Mouse (Mus musculus) gastrocnemius, adult 18-20 months (tissue): ENCODE results near the gene Cmtm4. TPM values are rescaled to one million over a fixed set of nuclear protein-coding genes. Genes with fewer than 3 reads are reported as not detected.
"Not testable (repeated sequence)": the region's sequence is repeated elsewhere in the genome, so short reads cannot be mapped to it uniquely, and the experiment has no call there.

Source experiments
- DNase-seq: peaks from one replicate; pipeline ENCODE4 v3.0.0; 2021; ENCODE audit warnings: low spot score
- total RNA-seq, 2 experiments: library from RNA; stranded (reverse); gene quantifications; 2 replicates each; pipeline ENCODE4 v1.2.3; 2021

Gene Cmtm4
- total RNA-seq, 2 experiments from 2014 or later, result 4.4 to 5.4 TPM

DNA sequence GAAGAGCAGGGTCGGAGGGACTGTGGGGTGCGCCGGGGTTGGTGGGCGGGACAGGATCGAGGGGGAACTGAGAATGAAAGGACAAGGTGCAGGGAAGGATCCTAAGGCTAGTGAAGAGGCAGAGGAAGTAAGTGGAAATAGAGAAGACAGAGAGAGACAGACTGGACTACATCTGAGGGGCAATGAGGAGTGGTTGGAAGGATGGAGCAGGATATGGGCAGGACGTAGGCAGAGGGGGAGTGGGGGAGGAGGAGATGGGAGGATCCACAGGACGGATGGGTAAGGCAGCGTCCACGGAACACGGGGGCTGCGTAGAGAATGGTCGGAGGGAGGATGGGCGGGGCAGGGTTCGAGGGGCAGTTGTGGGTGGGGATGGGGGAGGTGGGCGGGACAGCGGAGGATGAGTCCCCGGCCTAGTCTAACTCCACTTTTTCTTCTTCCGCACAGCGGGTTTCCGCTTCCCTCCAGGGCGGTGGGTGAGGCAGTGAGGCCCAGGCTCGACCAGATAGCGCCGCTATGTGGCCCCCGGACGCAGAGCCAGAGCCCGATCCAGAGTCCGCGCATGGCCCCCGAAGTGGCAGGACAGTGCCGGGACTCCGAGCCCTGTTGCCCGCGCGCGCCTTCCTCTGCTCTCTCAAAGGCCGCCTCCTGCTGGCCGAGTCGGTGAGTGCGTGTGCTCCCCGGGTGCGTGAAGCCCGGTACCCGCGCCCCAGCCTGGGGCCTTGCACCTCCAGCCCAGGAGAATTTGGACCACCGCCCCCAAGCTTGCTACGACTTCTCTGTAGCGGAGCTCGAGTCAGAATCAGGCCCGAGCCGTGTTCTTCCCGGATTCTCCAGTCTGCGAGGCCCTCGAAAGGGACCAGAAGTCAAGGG, 55.1 kb downstream of the Cmtm4 start:
- peak; percentile 73 for DNase-seq

DNA sequence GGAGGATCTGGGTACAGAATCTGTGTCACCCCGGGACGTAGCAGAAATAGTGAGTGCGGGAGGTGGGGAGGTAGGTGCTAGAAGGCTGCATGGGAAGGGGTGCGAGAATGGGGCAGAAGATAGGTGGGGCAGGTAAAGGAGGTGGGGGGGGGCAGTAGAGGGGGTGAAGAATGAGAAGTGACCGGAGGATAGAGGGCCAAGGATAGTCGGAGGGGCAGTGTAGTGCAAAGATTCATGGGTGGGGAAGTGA, 55.7 kb downstream of the Cmtm4 start:
- no peak for DNase-seq

DNA sequence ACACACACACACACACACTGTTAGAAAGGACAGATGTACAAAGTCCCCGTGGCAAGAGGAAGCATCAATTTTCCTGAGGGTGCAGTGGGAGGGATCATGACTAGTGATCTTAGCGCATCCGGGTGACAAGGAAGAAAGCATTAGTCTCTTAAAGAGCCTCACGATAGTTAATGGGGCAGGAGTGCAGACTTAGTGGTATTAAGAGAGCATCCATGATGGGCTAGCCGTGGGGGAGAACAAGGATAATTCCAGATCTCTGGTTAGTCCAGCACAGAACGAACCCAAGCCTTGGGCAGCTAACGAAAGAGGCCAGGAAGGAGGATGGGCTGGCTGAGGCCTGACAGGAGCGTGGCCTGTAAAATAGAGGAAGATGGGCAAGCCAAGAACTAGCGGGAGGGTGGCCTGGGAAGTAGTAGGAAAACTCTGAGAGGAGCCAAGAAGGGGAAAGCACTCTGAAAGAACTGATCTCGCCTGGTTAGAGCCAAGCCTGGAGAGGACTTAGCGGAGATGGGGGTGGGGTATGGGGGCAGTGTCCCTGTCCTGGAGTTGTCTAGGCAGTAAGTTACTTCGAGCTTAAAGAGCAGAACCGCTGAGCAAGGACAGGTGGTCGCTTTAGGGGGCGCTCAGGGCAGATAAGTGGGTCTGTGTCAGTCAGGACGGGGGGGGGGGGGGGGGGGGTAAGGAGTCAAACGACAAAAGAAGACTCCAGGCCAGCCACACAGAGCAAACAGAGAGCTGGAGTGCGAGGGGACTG, 56.2 kb downstream of the Cmtm4 start, which contains the start of gene Cmtm3:
Gene Cmtm3, plus strand, starts transcription at position 182 of the 754 bp plus-strand sequence.
- DNase-seq, result peak; percentile 29

DNA sequence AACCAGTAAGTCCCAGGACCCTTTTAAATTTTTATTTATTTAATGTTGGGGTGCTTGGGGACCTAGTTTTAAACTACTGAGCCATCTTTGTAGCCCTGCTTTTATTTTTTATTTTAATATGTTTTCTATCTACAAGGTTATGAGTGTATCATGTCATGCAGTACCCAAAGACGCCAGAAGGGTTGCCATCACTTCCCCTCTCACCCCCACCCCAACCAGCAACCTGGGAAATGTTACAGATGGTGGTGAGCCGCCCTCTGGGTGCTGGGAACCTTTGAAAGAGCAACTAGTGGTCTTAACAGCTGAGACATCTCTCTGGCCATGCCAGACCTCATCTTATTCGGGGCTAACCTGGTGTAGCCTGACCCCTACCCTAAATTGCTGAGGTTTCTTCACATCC, 57.7 kb downstream of the Cmtm4 start:
- no peak for DNase-seq

DNA sequence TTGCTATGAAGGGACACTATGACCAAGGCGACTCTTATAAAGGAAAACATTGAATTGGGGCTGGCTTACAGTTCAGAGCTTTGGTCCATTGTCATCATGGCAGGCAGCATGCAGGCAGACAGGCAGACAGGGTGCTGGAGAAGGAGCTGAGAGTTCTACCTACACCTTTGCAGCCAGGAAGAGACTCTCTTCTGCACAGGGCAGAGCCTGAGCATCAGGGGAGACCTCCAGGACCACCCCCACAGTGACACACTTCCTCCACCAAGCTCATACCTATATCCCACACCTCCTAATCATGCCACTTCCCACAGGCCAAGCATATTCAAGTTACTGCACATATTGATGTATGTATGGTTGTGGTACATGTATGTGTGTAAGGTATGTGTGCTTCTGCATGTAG, 58.8 kb downstream of the Cmtm4 start:
- no peak for DNase-seq

DNA sequence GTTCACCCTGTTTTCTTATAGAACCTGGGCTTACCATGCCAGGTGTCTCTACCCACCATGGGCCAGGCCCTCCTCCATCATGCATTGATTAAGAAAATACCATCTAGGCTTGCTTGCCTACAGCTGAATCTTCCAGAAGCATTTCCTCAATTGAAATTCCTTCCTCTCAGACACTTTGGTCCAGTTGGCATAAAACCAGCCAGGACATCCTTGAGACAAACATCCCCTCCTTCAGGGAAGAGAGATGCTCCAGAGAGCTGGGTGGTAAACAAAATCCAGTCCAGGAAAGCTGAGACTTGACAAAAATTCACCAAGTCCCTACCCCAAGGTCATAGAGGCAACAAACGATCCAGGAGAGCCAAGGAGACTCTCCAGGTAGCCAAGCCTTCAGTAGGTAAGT, 61.4 kb downstream of the Cmtm4 start:
- DNase-seq, result no peak

DNA sequence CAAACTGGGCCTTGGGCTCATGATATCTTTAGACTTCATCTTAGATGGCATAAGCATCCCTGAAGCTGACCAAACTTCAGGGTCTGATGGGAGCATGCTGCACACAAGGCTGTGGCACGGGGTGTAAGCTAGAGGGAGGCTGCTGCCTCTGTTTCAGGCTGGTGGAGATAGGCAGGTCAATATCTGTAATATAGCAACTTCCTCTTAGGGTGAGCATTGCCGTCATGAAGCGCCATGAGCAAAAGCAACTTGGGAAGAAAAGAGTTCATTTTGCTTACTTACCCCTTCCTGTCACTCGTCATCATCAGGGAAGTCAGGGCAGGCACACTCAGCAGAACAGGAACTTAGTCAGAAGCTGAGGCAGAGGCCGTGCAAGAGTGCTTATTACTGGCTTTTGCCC, 61.8 kb downstream of the Cmtm4 start:
- DNase-seq, result no peak

DNA sequence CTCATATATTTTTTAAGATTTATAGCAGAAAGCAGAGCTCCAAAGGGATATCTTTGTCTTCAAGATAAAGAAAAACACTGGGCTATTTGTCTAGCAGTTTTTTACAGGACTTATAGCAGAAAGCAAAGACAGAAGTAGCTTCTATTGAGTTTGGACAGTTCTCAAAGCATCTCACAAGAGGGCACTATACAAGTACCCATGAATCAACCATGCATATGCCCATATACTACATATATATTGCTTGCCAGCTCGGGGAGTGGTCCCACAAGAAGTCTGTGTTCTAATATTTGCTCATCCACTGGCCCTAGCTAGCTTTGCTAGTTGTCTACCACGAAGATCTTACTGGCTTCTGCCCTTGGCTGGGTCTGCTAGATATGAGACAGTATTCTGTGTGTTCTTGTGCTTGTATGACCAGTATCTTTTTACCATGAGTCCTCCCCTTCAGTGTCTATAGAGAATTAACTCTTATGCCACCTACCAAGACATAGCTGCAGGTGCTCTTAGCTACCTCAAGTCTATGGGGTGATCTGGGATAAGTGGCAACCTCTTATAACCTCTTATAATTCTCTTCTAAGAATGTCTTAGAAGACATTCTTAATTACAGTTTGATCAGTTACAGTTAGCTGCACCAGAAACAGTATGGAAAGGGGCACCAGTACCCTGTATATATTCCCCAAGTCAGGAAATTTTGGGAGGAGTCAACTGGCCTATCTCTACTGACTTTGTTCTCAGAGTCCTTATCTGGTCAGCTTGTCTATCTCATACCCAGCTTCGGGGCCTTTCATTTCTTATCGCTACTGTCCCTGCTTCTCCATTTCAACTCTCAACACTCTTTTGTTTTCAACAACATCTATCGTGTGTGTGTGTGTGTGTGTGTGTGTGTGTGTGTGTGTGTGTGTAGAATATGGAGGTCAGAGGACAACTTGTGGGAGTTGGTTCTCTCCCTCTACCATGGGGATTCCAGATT, 62.7 kb downstream of the Cmtm4 start:
- DNase-seq, result no peak

DNA sequence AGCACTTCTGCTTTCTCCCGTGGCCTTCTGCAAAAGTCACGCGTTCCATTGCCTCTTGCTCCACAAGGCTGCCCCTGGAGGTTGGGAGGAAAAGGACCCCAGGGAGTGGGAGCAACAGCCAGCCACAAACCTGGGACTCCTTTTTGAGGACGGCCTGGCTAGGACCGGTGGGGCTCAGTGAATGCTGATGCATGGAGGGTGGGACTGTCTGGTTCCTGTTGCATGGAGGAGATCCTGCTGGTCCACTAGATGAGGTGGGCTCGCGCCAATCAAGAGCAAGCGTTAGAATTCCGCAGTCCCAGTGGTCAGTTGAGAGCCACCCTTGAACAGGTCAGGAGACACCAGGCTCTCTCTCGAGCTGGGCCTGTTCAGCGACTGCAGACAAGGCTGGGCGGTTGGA, 73.7 kb downstream of the Cmtm4 start, which contains the start of gene Cmtm2b:
Gene Cmtm2b, plus strand, starts transcription at position 301 of the 400 bp plus-strand sequence.
- not testable (repeated sequence) for DNase-seq

DNA sequence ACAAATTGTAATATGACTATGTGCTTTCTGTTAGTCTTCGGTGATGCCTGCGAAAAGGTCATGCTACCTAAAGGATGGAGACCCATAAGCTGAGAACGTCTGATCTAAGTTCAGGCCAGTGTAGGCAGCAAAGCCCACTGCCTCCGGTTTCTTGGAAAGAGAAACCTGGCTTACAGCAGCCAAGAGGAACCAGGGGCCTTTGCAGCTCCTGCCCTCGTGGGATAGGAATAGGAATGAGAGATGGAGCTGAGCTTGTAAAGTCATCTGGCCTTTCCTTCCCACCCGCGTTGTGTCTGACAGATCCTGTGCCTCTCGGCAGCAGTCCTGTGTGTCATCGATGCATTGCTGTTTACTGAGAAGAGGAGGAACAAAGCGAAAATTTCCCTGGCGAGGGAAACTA, 74.3 kb downstream of the Cmtm4 start, which contains the start of gene Gm11020:
Gene Gm11020, plus strand, starts transcription at position 301 of the 400 bp plus-strand sequence.
- DNase-seq, result not testable (repeated sequence)

DNA sequence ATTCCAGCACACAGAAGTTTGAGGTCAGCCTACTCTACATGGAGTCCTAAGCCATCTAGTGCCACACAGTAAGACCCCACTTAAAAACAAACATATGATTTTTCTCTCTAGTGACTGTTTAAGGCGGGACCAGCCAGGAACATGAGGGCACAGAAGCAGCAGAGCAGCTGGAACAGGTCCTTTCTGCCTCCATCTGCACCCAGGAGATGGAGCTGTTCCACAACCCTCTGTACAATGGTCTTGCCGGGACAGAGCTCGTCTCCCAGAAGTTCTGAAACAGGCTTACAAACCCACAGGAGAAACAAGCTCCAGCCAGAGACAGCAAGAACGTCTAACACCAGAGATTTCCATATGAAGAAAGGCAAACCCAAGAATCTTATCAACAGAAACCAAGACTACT, 82.3 kb downstream of the Cmtm4 start:
- DNase-seq, result no peak

DNA sequence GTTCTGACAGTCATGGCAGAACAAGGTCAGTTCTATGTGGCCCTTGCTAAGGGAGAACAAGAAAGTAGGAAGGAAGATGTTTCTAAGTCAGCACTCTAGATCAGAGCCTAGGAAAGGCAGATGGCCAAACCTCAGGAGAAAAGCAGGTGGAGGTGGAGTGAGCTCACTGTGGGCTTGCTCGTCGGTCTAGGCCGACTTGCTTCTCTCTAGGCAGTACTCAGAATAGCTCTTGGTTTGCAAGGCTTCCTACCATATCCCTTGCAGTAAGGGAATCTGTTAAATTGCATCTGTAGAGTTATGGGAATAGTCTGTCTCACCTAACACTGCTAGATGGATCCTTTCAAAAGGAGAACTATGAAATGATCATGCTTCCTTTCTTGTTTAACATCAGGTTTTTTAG, 83.6 kb downstream of the Cmtm4 start:
- DNase-seq, result not testable (repeated sequence)

DNA sequence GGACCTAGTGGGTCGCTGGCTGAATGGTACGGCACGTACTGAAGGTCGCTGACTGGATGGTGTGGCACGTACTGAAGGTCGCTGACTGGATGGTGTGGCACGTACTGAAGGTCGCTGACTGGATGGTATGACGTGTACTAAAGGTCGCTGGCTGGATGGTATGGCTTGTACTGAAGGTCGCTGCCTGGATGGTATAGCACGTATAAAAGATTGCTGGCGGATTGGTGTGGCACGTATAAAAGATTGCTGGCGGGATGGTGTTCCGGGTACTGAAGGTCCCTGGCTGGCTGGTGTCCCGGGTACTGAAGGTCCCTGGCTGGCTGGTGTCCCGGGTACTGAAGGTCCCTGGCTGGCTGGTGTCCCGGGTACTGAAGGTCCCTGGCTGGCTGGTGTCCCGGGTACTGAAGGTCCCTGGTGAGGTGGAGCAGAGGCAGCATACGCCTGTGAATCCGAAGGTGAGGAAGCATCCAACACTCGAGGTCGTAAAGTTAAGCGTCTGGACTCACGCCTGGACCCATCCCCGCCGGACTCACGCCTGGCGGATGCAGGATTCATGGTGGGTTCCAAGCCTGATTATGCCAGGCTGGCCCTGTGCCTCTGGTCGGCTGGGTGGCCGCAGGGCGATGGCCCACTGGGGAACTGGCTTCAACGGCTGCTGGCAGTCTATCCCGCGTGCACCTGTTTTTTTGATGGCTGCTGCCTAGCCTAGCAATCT, 86.0 kb downstream of the Cmtm4 start, which contains the start of the genes Gm45711 and Cmtm1:
Gene Gm45711, minus strand, starts transcription at position 641 of the 715 bp plus-strand sequence.
Gene Cmtm1, minus strand, starts transcription at position 705 of the 715 bp plus-strand sequence.
- peak; percentile 72 for DNase-seq

DNA sequence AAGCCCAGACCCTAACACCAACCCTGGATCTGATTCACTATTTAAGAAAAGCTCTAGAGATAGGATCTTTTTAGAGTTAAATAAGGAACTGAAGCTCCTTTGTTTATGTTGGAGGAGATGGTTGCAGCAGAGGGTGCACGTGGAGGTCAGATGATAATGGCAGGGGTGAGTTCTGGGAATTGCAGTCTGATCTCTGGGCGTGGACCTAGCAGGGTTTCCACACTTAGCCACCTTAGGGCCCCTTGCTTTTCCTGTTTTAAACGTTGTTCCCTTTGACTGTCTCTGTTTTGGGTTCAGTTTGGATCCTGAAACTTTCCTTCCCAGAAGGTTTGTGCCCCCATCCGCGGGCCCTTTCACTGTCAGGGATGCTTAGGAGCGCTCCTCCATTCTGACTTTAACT, 87.3 kb downstream of the Cmtm4 start:
- DNase-seq, result not testable (repeated sequence)

DNA sequence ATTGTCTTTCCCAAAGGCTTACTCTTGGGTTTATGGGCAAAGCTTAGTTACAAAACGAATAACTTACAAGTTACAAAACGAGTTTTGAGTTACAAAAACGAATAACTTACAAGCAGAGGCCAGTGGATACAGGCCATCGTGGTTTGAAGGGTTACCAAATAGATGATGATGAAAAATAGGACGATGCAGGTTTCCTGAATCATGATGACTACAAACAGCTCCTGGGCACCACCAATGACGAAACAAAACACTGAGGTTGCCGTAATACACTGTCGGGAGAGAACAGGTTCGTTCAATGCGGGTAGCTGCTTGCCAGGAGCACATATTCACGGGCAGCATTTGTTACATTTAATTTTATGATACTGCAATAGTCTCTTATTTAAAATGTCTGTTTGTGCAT, 90.6 kb downstream of the Cmtm4 start:
- DNase-seq, result no peak

DNA sequence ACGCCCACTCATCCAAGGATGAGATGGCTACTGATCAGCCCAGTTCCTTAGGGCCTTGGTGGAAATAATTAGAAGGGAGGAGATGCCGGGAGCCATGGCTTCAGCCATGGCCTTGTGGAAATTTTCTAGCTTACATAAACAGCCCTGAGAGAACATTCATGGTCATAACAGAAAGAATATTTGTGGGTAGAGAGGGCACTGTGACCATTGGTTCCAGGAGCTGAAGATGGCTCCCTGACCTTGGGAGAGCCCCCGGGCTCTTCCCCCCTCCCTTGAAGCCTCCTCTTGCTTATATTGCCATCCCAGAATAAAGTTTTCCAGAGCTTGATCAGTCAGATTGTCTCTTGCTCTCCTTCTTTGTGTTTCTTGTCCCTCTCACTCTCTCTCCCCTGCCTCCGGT, 93.1 kb downstream of the Cmtm4 start:
- DNase-seq, result not testable (repeated sequence)

DNA sequence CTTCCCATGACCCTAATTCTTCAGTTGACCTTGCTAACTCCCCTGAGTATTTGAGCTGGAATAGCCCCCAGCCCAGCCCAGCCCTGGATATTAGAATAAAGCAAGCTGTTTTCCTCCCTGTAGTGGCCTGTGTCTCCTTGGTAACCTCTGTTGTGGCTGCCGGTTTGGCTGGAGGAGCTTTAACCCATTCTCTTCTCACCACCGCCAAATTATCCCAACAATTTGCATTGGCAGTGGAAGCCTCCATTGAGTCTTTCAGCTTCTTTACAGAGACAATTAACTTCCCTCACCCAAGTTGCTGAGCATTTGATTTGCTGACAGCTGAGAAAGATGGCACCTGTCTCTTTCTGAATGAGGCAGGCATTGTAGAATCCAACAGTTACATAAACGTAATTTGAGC, 94.0 kb downstream of the Cmtm4 start:
- not testable (repeated sequence) for DNase-seq
